Mouse (Mus musculus): Measurements from ENCODE around the gene Aldh3b2. TPM values are rescaled to one million over a fixed set of nuclear protein-coding genes. Genes with fewer than 3 reads are reported as not detected.

The Aldh3b2 gene
- polyA plus RNA-seq (2012; rRNA removed): 10.7 and 14.5 TPM in 2 replicates
- 28.1 and 30.3 TPM in 2 replicates for polyA plus RNA-seq (2014; fragmentation: Nextera tagmentation; extraction: Ambion mirVana)

DNA sequence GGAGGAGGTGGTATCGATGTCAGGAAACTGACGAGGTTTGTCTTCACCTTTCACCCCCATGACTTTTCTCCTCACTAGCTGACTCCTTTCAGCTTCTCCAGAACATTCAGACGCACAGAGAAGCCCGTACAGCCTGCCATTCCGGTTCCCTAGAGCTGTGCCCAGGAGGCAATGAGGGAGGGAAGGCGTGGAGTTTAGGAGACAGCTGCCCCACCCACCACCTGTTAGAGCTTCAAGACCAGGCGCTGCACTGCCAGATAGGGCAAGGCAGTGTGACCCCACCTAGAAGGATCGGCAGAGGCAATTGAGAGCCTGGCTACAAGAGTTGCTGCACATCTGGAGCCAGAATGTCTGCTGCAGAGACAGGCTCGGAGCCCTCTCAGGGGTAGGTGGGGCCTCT, at the start of gene Aldh3b2:
Aldh3b2 (plus strand) TSS at position 100 of the 400 bp plus-strand sequence.
- no peak for ATAC-seq (ENCODE audit: low FRiP score, low read depth)
- no peak within 1 kb of the TSS for H3K9ac ChIP-seq (ENCODE audit: low read depth, low read length, severe bottlenecking)
- no peaks in the 10 kb centered on the region for H3K4me1 ChIP-seq (ENCODE audit: control insufficient read depth, insufficient read depth, low read length)
- H3K9me3 ChIP-seq (ENCODE audit: control insufficient read depth, low read length): no peaks in the 10 kb centered on the region
- H3K27me3 ChIP-seq (ENCODE audit: control insufficient read depth, insufficient read depth, low read length): no peaks in the 10 kb centered on the region
- DNase-seq (ENCODE audit: low spot score): peak; percentile 64
- no peak within 1 kb of the TSS for H3K27ac ChIP-seq (replicated peaks; ENCODE audit: low read depth, low read length)
- TF ChIP-seq POLR2A (IDR thresholded peaks at IDR 0.05; ENCODE audit: borderline replicate concordance, extremely low read depth, insufficient read depth, insufficient read length): no peak
- H3K36me3 ChIP-seq (ENCODE audit: control insufficient read depth, insufficient read depth, low read length): no peaks in the 10 kb centered on the region
- 25% methylated on average over 9 of the region's 9 CpGs for WGBS
- no peak within 1 kb of the TSS for H3K4me2 ChIP-seq (replicated peaks; ENCODE audit: low read depth, low read length, severe bottlenecking)
- no peak within 1 kb of the TSS for H3K4me3 ChIP-seq (replicated peaks; ENCODE audit: low read length)

- ATAC-seq (ENCODE audit: low FRiP score, low read depth): no peak
These were observed 49.3 kb upstream of the Aldh3b2 start for GRCm38 (mm10) chr19:3922661-3923371.

GRCm38 (mm10) chr19:3923586-3923985, 48.5 kb upstream of the Aldh3b2 start:
- H3K27me3 ChIP-seq (ENCODE audit: control insufficient read depth, insufficient read depth, low read length): no peaks in the 10 kb centered on the region
- WGBS: 56% methylated on average over 13 of the region's 13 CpGs
- DNase-seq (ENCODE audit: low spot score): peak; percentile 37
- no peak overlapping the region for H3K4me2 ChIP-seq (replicated peaks; ENCODE audit: low read depth, low read length, severe bottlenecking)
- H3K27ac ChIP-seq (replicated peaks; ENCODE audit: low read depth, low read length): peak overlapping the region; percentile 39
- ATAC-seq (ENCODE audit: low FRiP score, low read depth): peak; percentile 62
- H3K9me3 ChIP-seq (ENCODE audit: control insufficient read depth, low read length): no peaks in the 10 kb centered on the region
- no peaks in the 10 kb centered on the region; the same call in 1 of the 2 replicates for H3K4me1 ChIP-seq (ENCODE audit: control insufficient read depth, insufficient read depth, low read length)
- no peak for TF ChIP-seq POLR2A (IDR thresholded peaks at IDR 0.05; ENCODE audit: borderline replicate concordance, extremely low read depth, insufficient read depth, insufficient read length)
- H3K4me3 ChIP-seq (replicated peaks; ENCODE audit: low read length): no peak overlapping the region
- no peak overlapping the region for H3K9ac ChIP-seq (ENCODE audit: low read depth, low read length, severe bottlenecking)
- no peaks in the 10 kb centered on the region for H3K36me3 ChIP-seq (ENCODE audit: control insufficient read depth, insufficient read depth, low read length)

More at GRCm38 (mm10) chr19:3922661-3923371, 49.3 kb upstream of the Aldh3b2 start:
- no peak for DNase-seq (ENCODE audit: low spot score)
- Histone ChIP-seq H3K9ac (ENCODE audit: low read depth, low read length, severe bottlenecking) (no peak overlapping the region), H3K4me1 (ENCODE audit: control insufficient read depth, insufficient read depth, low read length) (no peaks in the 10 kb centered on the region; the same call in 1 of the 2 replicates), H3K9me3 (ENCODE audit: control insufficient read depth, low read length) (no peaks in the 10 kb centered on the region), H3K4me2 (replicated peaks; ENCODE audit: low read depth, low read length, severe bottlenecking) (no peak overlapping the region), H3K36me3 (ENCODE audit: control insufficient read depth, insufficient read depth, low read length) (no peaks in the 10 kb centered on the region), H3K4me3 (replicated peaks; ENCODE audit: low read length) (no peak overlapping the region), H3K27me3 (ENCODE audit: control insufficient read depth, insufficient read depth, low read length) (no peaks in the 10 kb centered on the region), H3K27ac (replicated peaks; ENCODE audit: low read depth, low read length) (peak overlapping the region; percentile 38; the same call in 1 of the 2 replicates)
- WGBS: 53% methylated on average over 10 of the region's 10 CpGs
- TF ChIP-seq POLR2A (IDR thresholded peaks at IDR 0.05; ENCODE audit: borderline replicate concordance, extremely low read depth, insufficient read depth, insufficient read length): no peak

DNA sequence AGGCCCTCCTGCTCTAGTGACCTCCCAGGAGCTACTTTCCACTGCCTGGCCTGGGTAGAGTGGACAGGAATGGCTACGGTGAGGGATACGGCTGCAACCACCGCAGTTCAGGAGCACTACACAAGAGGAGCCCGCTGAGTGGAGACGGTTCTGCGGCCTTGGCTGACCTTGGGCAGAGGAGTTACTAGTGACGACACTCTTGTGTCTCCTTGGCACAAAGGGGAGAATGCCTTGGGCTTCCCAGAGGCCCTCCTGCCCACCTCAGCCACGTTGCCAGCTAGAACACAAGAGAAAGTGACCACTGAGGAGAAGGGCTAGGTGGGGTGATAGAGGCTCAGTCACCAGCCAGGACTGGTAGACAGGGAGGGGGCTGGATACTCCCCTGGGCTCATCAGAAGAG, 47.9 kb upstream of the Aldh3b2 start:
- Histone ChIP-seq H3K9ac (ENCODE audit: low read depth, low read length, severe bottlenecking) (no peak overlapping the region), H3K27ac (replicated peaks; ENCODE audit: low read depth, low read length) (peak overlapping the region; percentile 39), H3K36me3 (ENCODE audit: control insufficient read depth, insufficient read depth, low read length) (no peaks in the 10 kb centered on the region), H3K27me3 (ENCODE audit: control insufficient read depth, insufficient read depth, low read length) (no peaks in the 10 kb centered on the region), H3K4me3 (replicated peaks; ENCODE audit: low read length) (no peak overlapping the region), H3K4me1 (ENCODE audit: control insufficient read depth, insufficient read depth, low read length) (peaks cover 4% of the 10 kb centered on the region), H3K9me3 (ENCODE audit: control insufficient read depth, low read length) (no peaks in the 10 kb centered on the region), H3K4me2 (replicated peaks; ENCODE audit: low read depth, low read length, severe bottlenecking) (no peak overlapping the region)
- DNase-seq (ENCODE audit: low spot score) (no peak), ATAC-seq (ENCODE audit: low FRiP score, low read depth) (no peak)
- no peak for TF ChIP-seq POLR2A (IDR thresholded peaks at IDR 0.05; ENCODE audit: borderline replicate concordance, extremely low read depth, insufficient read depth, insufficient read length)
- 82% methylated on average over 8 of the region's 8 CpGs for WGBS

GRCm38 (mm10) chr19:3924868-3925267, 47.3 kb upstream of the Aldh3b2 start:
- 93% methylated on average over 7 of the region's 7 CpGs for WGBS

More at GRCm38 (mm10) chr19:3924868-3925267, 47.3 kb upstream of the Aldh3b2 start:
- Histone ChIP-seq H3K4me2 (replicated peaks; ENCODE audit: low read depth, low read length, severe bottlenecking) (no peak overlapping the region), H3K27ac (replicated peaks; ENCODE audit: low read depth, low read length) (no peak overlapping the region), H3K4me3 (replicated peaks; ENCODE audit: low read length) (no peak overlapping the region), H3K36me3 (ENCODE audit: control insufficient read depth, insufficient read depth, low read length) (no peaks in the 10 kb centered on the region), H3K4me1 (ENCODE audit: control insufficient read depth, insufficient read depth, low read length) (peaks cover 11% of the 10 kb centered on the region), H3K27me3 (ENCODE audit: control insufficient read depth, insufficient read depth, low read length) (no peaks in the 10 kb centered on the region), H3K9me3 (ENCODE audit: control insufficient read depth, low read length) (no peaks in the 10 kb centered on the region), H3K9ac (ENCODE audit: low read depth, low read length, severe bottlenecking) (no peak overlapping the region)
- no peak for ATAC-seq (ENCODE audit: low FRiP score, low read depth)
- no peak for DNase-seq (ENCODE audit: low spot score)
- TF ChIP-seq POLR2A (IDR thresholded peaks at IDR 0.05; ENCODE audit: borderline replicate concordance, extremely low read depth, insufficient read depth, insufficient read length): no peak

Measured in limb, embryonic 14.5 days (tissue).